12 mouse cellular contexts compared by ENCODE assay signal in genomic region chr5:128877425-128878035, GRCm38 (mm10).
A peak's percentile ranks its signal among the peaks of the same experiment; 100 is the strongest.
DNase-seq lines count a peak whose midpoint lies in the region; ATAC-seq and TF ChIP-seq lines count a peak whose summit lies in the region.
"Had no signal": no experiment of that assay in that cellular context is flagged by ENCODE, and none has a peak within 500 bp of the region (broad histone marks: within the 10 kb centered on the region; RNA-seq: fewer than 3 reads in every experiment).

No protein-coding gene starts in this region.

- H3K36me3 ChIP-seq in kidney, adult 2 months (ENCODE audit: control insufficient read depth, insufficient read depth, low read length): no peaks in the 10 kb centered on the region
- H3K36me3 ChIP-seq in kidney, embryonic 14.5 days (ENCODE audit: control insufficient read depth, insufficient read depth, low read length): no peaks in the 10 kb centered on the region
- H3K36me3 ChIP-seq: embryonic facial prominence, embryonic 15.5 days; liver, embryonic 13.5 days; neural tube, embryonic 12.5 days had no signal

- 22% methylated on average over 16 of the region's 16 CpGs for whole genome bisulfite sequencing in kidney, adult 2 months
- 15% methylated on average over 16 of the region's 16 CpGs for WGBS in kidney, embryonic 14.5 days

- no peak for TF ChIP-seq CTCF in kidney, adult 2 months (conservative IDR thresholded peaks at IDR 0.05; ENCODE audit: insufficient read depth, insufficient read length, low read depth, low read length)

- H3K4me2 ChIP-seq in kidney, embryonic 14.5 days (replicated peaks; ENCODE audit: low read depth, low read length): no peak overlapping the region
- H3K4me2 ChIP-seq: embryonic facial prominence, embryonic 15.5 days; liver, embryonic 13.5 days; neural tube, embryonic 12.5 days had no signal

- no peak overlapping the region for H3K27ac ChIP-seq in kidney, adult 2 months (ENCODE audit: insufficient read depth, low read depth, low read length)
- no peak overlapping the region for H3K27ac ChIP-seq in kidney, embryonic 14.5 days (ENCODE audit: low read depth, low read length)
- H3K27ac ChIP-seq: embryonic facial prominence, embryonic 15.5 days; liver, embryonic 13.5 days; neural tube, embryonic 12.5 days had no signal

- DNase-seq in kidney, adult 2 months: peak; percentile 42
- DNase-seq in cerebellum, postnatal 25 days: peak; percentile 64 to 83
- peak; percentile 46 to 64 for DNase-seq in layer of hippocampus, postnatal 10 days (ENCODE audit: low spot score in 2 of 2)
- peak; percentile 47 to 49 for DNase-seq in right cerebral cortex, adult 2 months (ENCODE audit: low spot score in 2 of 2)
- DNase-seq in heart, adult 18-20 months: no peak
- no peak for DNase-seq in heart, postnatal 4 days
- DNase-seq in thymus, adult 18-20 months: no peak
- DNase-seq: liver, embryonic 13.5 days; thymus, adult 2 months had no signal

- H3K9ac ChIP-seq in kidney, embryonic 14.5 days (ENCODE audit: low read depth, low read length): no peak overlapping the region
- H3K9ac ChIP-seq: embryonic facial prominence, embryonic 15.5 days; liver, embryonic 13.5 days; neural tube, embryonic 12.5 days had no signal

- no peaks in the 10 kb centered on the region for H3K9me3 ChIP-seq in kidney, embryonic 14.5 days (ENCODE audit: control insufficient read depth, low read length)
- H3K9me3 ChIP-seq: embryonic facial prominence, embryonic 15.5 days; liver, embryonic 13.5 days; neural tube, embryonic 12.5 days had no signal

- no peak overlapping the region for H3K4me3 ChIP-seq in kidney, adult 2 months (ENCODE audit: insufficient read depth, low read depth, low read length)
- no peak overlapping the region for H3K4me3 ChIP-seq in kidney, embryonic 14.5 days (ENCODE audit: low read length)
- H3K4me3 ChIP-seq: embryonic facial prominence, embryonic 15.5 days; liver, embryonic 13.5 days; neural tube, embryonic 12.5 days had no signal

- H3K27me3 ChIP-seq in kidney, adult 2 months (replicated peaks; ENCODE audit: control insufficient read depth, insufficient read depth, low read length): no peaks in the 10 kb centered on the region
- no peaks in the 10 kb centered on the region for H3K27me3 ChIP-seq in kidney, embryonic 14.5 days (ENCODE audit: control insufficient read depth, insufficient read depth, low read length)
- H3K27me3 ChIP-seq: neural tube, embryonic 12.5 days had no signal

- TF ChIP-seq POLR2A in kidney, adult 2 months (IDR thresholded peaks at IDR 0.05; ENCODE audit: low read depth, low read length): no peak

- no peaks in the 10 kb centered on the region for H3K4me1 ChIP-seq in kidney, adult 2 months (ENCODE audit: control insufficient read depth, insufficient read depth, low read length)
- H3K4me1 ChIP-seq in kidney, embryonic 14.5 days (ENCODE audit: control insufficient read depth, insufficient read depth, low read length): no peaks in the 10 kb centered on the region
- H3K4me1 ChIP-seq: embryonic facial prominence, embryonic 15.5 days; liver, embryonic 13.5 days had no signal

- no peak for ATAC-seq in kidney, embryonic 14.5 days (ENCODE audit: low FRiP score, low TSS enrichment)

Comparison
In these comparisons a context has a peak if more than half of its experiments do, and no peak if none do; other contexts are left out.
1. DNase-seq: peak in kidney, adult 2 months (single experiment), cerebellum, postnatal 25 days (2 of 2), layer of hippocampus, postnatal 10 days (2 of 2) and right cerebral cortex, adult 2 months (2 of 2); none in heart, adult 18-20 months (0 of 2), heart, postnatal 4 days (single experiment) and thymus, adult 18-20 months (0 of 2).